Mouse (Mus musculus) left cerebral cortex, postnatal 36 days (tissue): Measurements from ENCODE around the gene Mrpl49. TPM values are rescaled to one million over a fixed set of nuclear protein-coding genes. Genes with fewer than 3 reads are reported as not detected.

Experiments
- DNase-seq, 2 experiments: peaks; one replicate each; pipeline ENCODE4 v3.0.0; 2021 to 2022; ENCODE audit warnings: low spot score in 2 of 2, mixed read lengths in 1 of 2
- intact Hi-C: fragments of 180-260 bp; cut with DNase I; formaldehyde crosslinking; loops from one replicate; pipeline ENCODE4 v1.15.1; 2025
- total RNA-seq, 2 experiments: library from RNA; stranded (reverse); gene quantifications; 2 replicates each; pipeline ENCODE4 v1.2.3; 2021

The Mrpl49 gene
- total RNA-seq, 2 experiments from 2014 or later = 40.5 to 45.1 TPM

GRCm38 (mm10) chr19:6068951-6069350 is 11.4 kb upstream of the Mrpl49 start:
- intact Hi-C loops = loop anchor here (5.0 kb wide), 1 partner anchor 268 kb away; no protein-coding TSS in a partner anchor
- no peak for DNase-seq

DNA sequence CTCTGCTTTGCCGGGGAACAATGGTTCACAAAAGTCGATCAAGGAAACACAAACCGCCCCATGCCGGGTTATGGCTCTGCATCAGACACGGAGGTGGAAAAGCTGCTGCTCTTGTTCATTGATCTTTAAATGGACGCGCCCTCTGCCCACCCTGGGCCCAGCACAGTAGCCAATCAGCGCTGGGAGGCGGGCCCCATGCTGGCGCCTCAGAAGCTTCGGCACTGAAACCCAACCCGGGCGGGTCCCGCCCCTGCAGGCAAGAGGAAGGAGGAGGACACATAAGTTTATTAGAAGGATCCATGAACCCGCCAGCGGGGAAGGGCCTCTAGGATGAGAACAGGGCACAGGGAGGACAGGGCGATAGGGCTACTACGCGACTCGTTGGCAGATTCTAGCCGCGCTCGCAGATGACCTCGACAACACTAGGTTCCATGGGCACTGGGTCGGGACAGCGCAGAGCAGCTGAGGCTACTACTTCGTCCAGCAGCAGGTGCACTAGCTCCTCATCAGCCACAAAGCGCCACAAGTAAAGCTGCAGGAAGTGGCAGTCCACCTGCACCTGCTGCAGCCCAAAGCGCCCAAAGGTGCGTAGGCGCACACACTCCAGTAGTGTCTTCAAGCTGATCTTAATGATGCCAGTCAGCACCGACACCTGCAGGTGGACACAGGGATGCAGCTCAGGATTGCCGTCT is 10.3 kb upstream of the Mrpl49 start, which contains the start of gene Tm7sf2:
Gene Tm7sf2, minus strand, starts transcription at position 650 of the 692 bp plus-strand sequence.
- peak; percentile 82 to 84 for DNase-seq
- intact Hi-C loops = loop anchor here (5.0 kb wide), 1 partner anchor 269 kb away; no protein-coding TSS in a partner anchor

- intact Hi-C loops = loop anchor here (5.0 kb wide), 1 partner anchor 270 kb away; no protein-coding TSS in a partner anchor
- peak; percentile 79 to 82 for DNase-seq
Observed at GRCm38 (mm10) chr19:6067011-6067723, 9.6 kb upstream of the Mrpl49 start.

GRCm38 (mm10) chr19:6066571-6066970 is 9.0 kb upstream of the Mrpl49 start:
- intact Hi-C loops = loop anchor here (5.0 kb wide), 1 partner anchor 271 kb away; no protein-coding TSS in a partner anchor
- DNase-seq = no peak

- DNase-seq = no peak
- intact Hi-C loops = no loop called here
Observed at GRCm38 (mm10) chr19:6063081-6063480, 5.5 kb upstream of the Mrpl49 start.

- intact Hi-C loops = no loop called here
- no peak for DNase-seq
Observed at GRCm38 (mm10) chr19:6062418-6062817, 4.8 kb upstream of the Mrpl49 start.

DNA sequence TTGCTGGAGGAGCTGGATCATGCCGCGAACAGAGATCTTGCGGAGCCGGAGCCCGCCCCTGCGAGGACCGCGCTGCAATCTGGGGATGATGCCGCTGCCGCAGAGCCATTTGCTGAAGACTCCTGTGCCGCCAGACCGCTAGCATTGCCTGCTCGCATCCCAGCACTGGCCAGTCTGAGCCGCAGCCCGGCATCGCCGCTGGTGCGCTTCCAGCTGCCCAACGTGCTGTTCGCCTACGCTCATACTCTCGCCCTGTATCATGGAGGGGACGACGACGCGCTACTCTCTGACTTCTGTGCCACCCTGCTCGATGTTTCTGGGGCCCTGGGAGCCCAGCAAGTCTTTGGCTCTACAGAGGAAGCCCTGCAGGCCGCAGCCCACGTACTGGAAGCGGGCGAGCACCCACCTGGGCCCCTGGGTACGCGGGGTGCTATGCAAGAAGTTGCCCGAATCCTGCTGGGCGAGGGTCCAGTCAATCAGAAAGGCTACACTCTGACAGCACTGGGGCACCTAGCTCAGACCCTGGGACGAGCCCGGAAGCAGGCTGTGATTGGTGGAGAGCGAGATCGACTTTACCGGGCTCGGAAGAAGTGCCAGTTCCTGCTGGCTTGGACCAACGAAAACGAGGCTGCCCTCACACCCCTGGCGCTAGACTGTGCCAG is 4.2 kb upstream of the Mrpl49 start:
- intact Hi-C loops = no loop called here
- DNase-seq = peak; percentile 57 to 65

DNA sequence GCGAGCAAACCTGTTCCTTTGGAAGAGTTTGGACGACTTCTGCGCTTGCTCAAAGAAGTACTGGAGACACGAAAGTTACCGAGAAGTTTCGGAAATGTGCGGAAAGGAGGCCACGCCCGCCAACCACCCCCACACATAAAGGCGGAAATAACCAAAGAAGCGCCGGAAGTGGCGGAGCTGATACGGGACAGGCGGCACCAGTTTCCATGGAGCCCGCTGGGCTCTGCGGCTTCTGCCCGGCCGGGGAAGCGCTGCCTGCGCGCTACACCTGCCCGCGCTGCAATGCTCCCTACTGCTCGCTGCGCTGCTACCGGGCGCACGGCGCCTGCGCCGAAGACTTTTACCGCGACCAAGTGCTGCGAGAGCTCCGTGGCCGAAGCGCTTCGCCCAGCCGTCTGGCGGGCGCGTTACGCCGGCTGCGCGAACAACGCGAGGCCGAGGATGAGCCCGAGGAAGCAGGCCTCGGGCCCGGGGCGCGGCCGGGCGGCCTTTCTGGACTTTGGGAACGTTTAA is 3.5 kb upstream of the Mrpl49 start, which contains the start of gene Znhit2:
Gene Znhit2, plus strand, starts transcription at position 172 of the 513 bp plus-strand sequence.
- peak; percentile 93 to 94 for DNase-seq
- intact Hi-C loops = no loop called here

GRCm38 (mm10) chr19:6058966-6059365 is 1.4 kb upstream of the Mrpl49 start:
- intact Hi-C loops = no loop called here
- no peak for DNase-seq

DNA sequence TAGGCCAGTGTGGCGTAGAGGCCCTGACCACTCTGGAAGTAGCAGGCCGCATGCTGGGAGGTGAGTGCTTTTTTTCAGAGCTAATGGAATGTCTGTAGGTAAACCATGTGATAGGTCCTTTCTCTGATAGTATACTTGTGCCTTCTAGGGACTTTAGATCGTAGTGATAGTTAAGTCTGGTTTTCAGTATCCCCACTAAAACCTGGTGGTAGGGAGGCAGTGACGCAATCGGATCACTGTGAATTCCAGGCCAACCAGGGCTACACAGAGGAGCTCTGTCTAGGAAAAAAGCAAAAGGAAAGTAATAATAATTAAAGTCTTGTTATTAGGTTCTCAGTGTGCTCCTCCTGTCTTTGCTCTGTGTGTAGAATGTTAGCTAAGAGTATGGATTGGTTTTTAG is 928 bp upstream of the Mrpl49 start:
- intact Hi-C loops = no loop called here
- DNase-seq = no peak

- intact Hi-C loops = loop anchor here (2.0 kb wide), 1 partner anchor 28 kb away; the partner anchor contains the start of genes Cdca5 and Zfpl1
- no peak for DNase-seq
Observed at GRCm38 (mm10) chr19:6056696-6057095, 889 bp downstream of the Mrpl49 start.

GRCm38 (mm10) chr19:6054296-6054695 is 3.3 kb downstream of the Mrpl49 start:
- no peak for DNase-seq
- intact Hi-C loops = loop anchor here (5.0 kb wide), 1 partner anchor 337 kb away; no protein-coding TSS in a partner anchor

DNA sequence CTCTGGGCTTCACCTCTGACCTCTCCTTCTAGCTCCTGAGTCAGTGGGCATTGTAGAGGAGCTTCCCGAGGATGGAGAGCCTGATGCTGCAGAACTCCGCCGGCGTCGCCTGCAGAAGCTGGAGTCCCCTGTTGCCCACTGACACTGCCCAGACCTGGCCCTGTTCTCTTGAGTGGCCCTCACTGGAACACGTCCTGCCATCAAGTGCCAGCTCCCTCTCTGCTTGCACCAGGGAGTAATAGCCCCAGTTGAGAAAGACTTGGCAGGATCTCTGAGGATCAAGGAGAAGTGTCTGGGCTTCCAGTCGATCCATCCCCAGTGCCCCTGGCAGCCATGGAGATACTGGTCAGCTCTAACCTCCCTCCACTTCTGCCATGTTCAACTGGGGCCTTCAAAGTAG is 5.1 kb downstream of the Mrpl49 start:
- intact Hi-C loops = loop anchor here (5.0 kb wide), 1 partner anchor 335 kb away; no protein-coding TSS in a partner anchor
- DNase-seq = no peak

GRCm38 (mm10) chr19:6048681-6049410 is 8.7 kb downstream of the Mrpl49 start:
- intact Hi-C loops = no loop called here
- no peak for DNase-seq

- intact Hi-C loops = no loop called here
- DNase-seq = no peak
Observed at GRCm38 (mm10) chr19:6047899-6048166, 9.8 kb downstream of the Mrpl49 start.

DNA sequence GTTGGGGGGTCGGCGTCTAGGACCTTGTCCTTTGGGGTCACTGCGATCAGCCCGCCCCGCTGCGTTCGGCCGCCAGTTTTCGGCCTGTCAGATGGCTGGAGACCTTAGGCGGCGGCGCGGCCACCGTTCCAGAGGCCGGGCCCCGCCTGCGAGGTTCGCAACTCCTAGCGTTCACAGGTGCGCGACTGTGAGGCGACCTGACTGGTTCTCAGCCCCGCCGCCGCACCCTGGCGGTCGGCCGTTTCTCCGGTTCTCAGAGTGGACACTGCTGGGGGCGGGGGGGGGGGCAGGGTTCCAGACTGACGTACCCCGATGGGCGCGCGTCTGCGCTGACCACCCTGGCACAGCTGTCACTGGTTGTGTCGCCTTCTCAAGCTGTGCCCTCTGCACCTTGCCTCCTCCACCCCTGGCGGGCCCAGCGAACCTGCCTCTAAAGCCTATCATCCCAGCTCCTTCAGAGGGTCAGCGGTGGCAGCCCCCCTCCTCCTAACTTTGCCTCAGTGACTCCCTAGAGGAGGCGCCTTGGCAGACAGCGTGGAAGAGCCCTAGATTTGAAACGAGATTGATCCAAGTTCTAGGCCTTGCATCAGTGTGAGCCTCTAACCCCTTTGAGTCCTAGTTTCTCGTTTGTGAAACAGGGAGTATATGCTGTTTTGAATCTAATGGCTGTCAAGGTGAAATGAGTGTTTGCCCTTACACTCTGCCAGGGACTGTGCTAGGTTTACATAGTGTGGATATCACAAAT is 10.3 kb downstream of the Mrpl49 start:
- no peak for DNase-seq
- intact Hi-C loops = no loop called here

DNA sequence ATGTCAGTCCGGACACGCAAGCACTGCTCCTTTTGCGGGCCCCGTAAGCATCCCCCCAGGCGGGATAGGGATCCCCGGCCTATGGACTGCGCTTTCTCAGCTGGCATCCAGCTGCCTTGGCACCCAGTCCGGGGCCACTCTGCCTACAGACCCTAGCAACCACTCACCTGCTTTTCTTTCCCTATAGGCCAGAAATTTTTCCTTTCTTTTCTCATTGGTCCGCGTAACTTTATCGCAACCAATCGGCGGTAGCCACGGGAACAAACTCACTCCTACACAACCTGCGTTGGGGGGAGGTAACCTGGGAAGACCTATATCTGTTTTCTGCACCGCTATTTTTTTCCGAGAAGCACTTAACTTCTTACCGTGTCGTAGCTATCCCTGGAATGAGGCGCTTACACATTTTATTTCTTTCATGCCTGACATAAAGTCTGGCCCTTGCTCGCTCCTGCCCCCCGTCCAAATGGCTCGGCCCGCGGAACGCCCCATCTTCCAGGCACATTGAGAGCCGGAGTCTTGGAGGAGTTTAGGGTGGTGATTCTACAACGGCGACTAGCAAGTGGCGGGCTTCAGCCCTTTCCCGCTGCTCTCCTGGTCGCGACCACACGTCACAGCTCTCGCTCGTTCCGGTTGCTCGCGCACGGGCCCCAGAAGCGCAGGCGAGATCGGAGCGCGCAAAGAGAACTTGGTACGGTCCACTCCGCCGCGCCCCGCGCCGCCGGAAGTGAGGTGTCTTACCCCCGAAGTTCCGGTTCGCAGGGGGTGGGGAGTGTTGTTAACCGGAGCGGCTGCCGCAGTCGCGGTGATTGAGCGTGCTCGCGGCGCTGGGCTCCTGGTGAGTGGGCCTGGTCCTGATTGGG is 11.1 kb downstream of the Mrpl49 start, which contains the start of gene Syvn1:
Gene Syvn1, plus strand, starts transcription at position 283 of the 860 bp plus-strand sequence.
- intact Hi-C loops = loop anchor here (1.0 kb wide), 1 partner anchor 38 kb away; the partner anchor contains the start of genes Cdca5 and Zfpl1

More for the DNA sequence above, 11.1 kb downstream of the Mrpl49 start, which contains the start of gene Syvn1:
- DNase-seq = peak; percentile 92
